Mouse (Mus musculus) kidney, postnatal 4 days (tissue): ENCODE results near the gene Afmid.

Source experiments
- DNase-seq, 2 experiments: peaks; one replicate each; pipeline ENCODE4 v3.0.0; 2021; ENCODE audit warnings: mixed read lengths in 2 of 2

Gene Afmid

DNA sequence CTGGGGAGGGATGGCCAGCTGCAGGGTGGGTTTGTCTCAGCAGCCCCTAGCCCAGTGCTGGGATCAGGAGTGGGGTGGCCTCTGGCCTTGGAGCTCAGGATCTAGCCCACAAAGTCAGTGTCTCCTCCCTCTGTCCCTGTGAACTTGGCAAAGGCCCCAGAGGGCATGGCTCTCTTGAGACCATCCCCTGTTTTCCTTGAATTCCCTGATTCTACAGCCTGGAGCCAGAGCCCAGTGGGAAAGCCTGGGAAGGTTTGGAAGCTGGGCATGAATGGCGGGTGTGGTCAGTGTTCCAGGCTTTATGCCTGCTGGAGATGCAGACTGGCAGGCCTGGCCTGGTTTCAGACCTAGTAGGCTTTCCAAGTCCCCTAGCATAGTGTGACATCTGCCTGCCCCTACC, 56.5 kb downstream of the Afmid start:
- peak; percentile 39 to 47 for DNase-seq

DNA sequence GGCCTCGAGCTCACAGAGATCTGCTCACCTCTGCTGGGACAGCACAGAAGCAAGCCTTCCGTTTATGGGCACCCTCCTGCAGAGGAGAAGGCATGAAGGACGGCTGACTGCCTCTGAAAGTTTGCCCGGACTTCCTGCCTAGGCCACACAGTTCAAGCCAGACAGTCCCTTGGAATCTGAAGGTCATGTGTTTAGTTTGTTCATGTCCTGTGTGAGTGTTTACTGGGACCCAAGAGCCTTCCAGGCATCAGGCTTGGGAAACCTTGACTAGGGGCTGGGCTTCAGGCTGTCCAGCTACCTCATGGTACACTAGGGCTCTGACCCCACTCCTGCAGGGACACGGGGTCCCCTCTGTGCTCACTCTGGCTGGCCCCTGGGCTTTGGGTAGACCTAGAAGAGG, 60.3 kb downstream of the Afmid start:
- DNase-seq, result no peak

DNA sequence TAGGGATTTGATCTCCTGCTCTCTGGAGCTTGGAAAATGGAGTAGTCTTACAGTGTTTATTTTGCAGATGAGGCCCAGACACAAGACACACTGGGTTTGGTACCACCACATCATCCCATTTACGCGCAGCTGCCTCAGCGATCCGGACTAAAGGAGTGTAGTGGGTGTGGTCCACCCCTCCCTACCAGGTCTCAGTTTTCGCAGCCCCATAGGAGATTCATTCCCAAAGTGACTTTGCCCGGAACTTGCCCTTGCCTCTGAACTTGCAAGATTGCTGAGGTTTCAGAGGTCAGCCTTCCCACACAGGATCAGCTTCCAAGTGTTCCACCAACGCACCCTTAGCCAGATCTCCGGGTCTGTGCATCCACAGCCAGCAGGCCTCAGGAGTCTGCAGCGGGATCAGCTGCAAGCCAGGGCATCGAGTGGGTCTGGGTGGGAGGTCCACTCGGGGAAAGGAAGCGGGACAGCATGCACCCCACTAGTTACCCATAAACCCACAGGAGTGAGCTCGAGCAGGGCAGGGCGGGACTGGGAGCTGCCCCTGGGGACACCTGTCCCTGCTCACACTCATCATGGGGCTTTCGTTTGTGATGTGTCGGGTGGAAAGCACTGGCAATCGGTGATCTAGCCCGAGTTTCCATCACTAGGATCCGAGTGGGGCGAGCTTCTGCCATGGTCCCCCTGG, 62.6 kb downstream of the Afmid start:
- no peak for DNase-seq

DNA sequence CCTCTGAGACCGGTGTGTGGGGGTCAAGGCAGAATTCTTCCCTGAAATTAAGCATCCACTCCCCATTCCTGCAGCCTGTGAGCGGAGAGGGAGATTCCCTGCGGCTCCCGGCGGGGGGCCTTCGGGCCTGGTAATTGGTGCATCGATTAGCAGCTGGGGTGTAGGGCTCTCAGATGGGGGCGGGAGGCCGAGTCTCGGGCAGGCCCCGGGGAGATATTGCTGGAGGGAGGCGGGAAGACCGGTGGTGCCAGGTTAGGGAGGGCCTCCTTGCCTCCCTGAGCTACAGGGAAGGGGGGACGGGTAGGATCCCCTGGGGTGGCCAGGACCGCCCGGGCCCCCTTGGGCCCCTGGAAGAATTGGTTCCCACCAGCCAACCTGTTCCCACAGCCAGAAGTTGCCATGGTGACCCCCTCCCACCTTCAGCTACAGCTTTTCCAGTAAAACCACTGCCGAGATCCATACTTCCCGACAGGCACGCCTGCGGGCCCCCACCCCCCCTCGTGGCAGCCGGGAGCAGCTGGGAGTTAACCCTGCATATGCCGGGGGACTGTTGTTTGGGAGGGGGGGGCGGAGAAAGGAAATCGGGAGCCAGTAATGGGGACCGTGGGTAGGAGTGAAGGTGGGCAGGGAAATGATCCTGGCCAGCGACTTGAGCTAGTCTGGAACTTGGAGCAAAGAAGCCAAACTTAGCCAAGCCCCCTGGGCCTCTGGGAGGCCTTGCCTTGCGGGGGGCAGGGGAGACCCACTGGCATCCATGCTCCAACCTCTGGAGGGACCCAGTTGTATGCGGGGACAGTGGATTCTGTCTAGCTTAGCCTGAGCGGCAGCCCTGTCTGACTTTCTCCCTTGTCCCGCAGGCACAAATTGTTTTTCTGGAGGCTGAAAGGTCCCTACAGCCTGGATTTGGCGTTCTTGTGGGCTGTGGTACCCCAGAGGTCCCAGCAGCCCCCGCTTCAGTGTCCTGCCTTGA, 63.4 kb downstream of the Afmid start:
- peak; percentile 71 to 78 for DNase-seq
